Mouse (Mus musculus): ENCODE measurements at regions not wholly inside any gene's neighbourhood (a gene's known extent, or its start where the extent isn't known, plus 50 kb on each side); places are given as distances from the start of the nearest gene placed in this dataset.

- Histone ChIP-seq H3K4me2 (replicated peaks) (no peak overlapping the region), H3K9ac (replicated peaks) (no peak overlapping the region), H3K4me3 (replicated peaks) (no peak overlapping the region), H3K9me3 (no peaks in the 10 kb centered on the region), H3K36me3 (no peaks in the 10 kb centered on the region), H3K4me1 (replicated peaks) (no peaks in the 10 kb centered on the region), H3K27me3 (no peaks in the 10 kb centered on the region), H3K27ac (no peak overlapping the region)
- WGBS: 90% methylated on average over 3 of the region's 3 CpGs
- no peak for ATAC-seq
Observed at GRCm38 (mm10) chr11:94850129-94850528, 67.6 kb upstream of the Tmem92 start.

- H3K4me2 ChIP-seq (replicated peaks): no peak overlapping the region
- H3K27me3 ChIP-seq: no peaks in the 10 kb centered on the region
- H3K9ac ChIP-seq (replicated peaks): no peak overlapping the region
- H3K4me1 ChIP-seq (replicated peaks): no peaks in the 10 kb centered on the region
- H3K36me3 ChIP-seq: no peaks in the 10 kb centered on the region
- H3K4me3 ChIP-seq (replicated peaks): no peak overlapping the region
- H3K27ac ChIP-seq: no peak overlapping the region
- H3K9me3 ChIP-seq: no peaks in the 10 kb centered on the region
- ATAC-seq: no peak
Observed at GRCm38 (mm10) chr11:94839133-94839532, 56.6 kb upstream of the Tmem92 start.

DNA sequence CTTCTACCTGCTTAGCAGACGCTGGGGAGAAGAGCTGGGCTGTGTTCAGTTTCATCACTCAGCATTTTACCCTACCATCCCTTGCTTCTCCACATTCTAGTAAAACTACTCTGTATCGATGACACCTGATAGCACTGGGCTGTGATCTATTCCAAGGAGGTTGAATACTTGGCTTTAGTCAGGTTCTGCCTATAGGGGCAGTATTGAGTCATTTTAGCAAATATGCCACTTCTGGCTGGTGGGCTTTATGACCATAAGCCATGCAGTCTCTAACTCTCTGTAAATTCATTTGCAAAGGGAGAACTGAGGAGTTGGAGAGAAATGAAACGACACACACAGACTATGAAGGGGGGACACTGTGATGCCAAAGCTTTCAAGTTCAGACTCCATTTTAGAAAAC, 55.6 kb upstream of the Tmem92 start:
- no peak overlapping the region for H3K9ac ChIP-seq (replicated peaks)
- 67% methylated on average over 3 of the region's 3 CpGs for WGBS
- no peak overlapping the region for H3K27ac ChIP-seq
- no peak for ATAC-seq
- no peaks in the 10 kb centered on the region for H3K4me1 ChIP-seq (replicated peaks)
- H3K4me3 ChIP-seq (replicated peaks): no peak overlapping the region
- H3K36me3 ChIP-seq: no peaks in the 10 kb centered on the region
- H3K27me3 ChIP-seq: no peaks in the 10 kb centered on the region
- no peaks in the 10 kb centered on the region for H3K9me3 ChIP-seq
- H3K4me2 ChIP-seq (replicated peaks): no peak overlapping the region

GRCm38 (mm10) chr11:94836347-94836746, 53.8 kb upstream of the Tmem92 start:
- no peak overlapping the region for H3K4me2 ChIP-seq (replicated peaks)
- H3K4me3 ChIP-seq (replicated peaks): no peak overlapping the region
- H3K9ac ChIP-seq (replicated peaks): no peak overlapping the region
- H3K9me3 ChIP-seq: no peaks in the 10 kb centered on the region
- no peaks in the 10 kb centered on the region for H3K27me3 ChIP-seq
- ATAC-seq: no peak
- no peak overlapping the region for H3K27ac ChIP-seq
- no peaks in the 10 kb centered on the region for H3K36me3 ChIP-seq
- no peaks in the 10 kb centered on the region for H3K4me1 ChIP-seq (replicated peaks)

- WGBS: 31% methylated on average over 13 of the region's 13 CpGs
- Histone ChIP-seq H3K4me2 (replicated peaks) (no peak overlapping the region), H3K4me3 (replicated peaks) (no peak overlapping the region), H3K9ac (replicated peaks) (no peak overlapping the region), H3K4me1 (replicated peaks) (no peaks in the 10 kb centered on the region), H3K9me3 (no peaks in the 10 kb centered on the region), H3K36me3 (no peaks in the 10 kb centered on the region), H3K27me3 (no peaks in the 10 kb centered on the region), H3K27ac (no peak overlapping the region)
- ATAC-seq: no peak
Observed at GRCm38 (mm10) chr11:94832246-94832985, 49.9 kb upstream of the Tmem92 start.
